Mouse (Mus musculus) heart, embryonic 11.5 days (tissue): Measurements from ENCODE around the gene Pole4. TPM values are rescaled to one million over a fixed set of nuclear protein-coding genes. Genes with fewer than 3 reads are reported as not detected.

Experiments
- ATAC-seq: fragments of 200-750 bp; cut with Nextera tagmentation; replicated peaks from 2 replicates; pipeline ENCODE4 v1.8.0; 2017; ENCODE audit warnings: moderate library complexity; ENCODE audit not compliant: insufficient number of reproducible peaks, low FRiP score, low TSS enrichment
- H3K27ac ChIP-seq: fragments of 300-500 bp; sonication (generic); 2 replicates; pipeline ENCODE4 v1.5.1; 2014; ENCODE audit warnings: mild to moderate bottlenecking, low read depth, low read length
- H3K27me3 ChIP-seq: fragments of 300-500 bp; sonication (generic); 2 replicates; pipeline ENCODE4 v1.6.1; 2014; ENCODE audit warnings: mild to moderate bottlenecking, low read length, mixed read lengths; ENCODE audit not compliant: control insufficient read depth, insufficient read depth
- H3K36me3 ChIP-seq: fragments of 300-500 bp; sonication (generic); 2 replicates; pipeline ENCODE4 v1.6.1; 2014; ENCODE audit warnings: mild to moderate bottlenecking, low read length, moderate library complexity, mixed read lengths; ENCODE audit not compliant: control insufficient read depth, insufficient read depth
- H3K4me1 ChIP-seq: fragments of 300-500 bp; sonication (generic); 2 replicates; pipeline ENCODE4 v1.6.1; 2014; ENCODE audit warnings: low read length; ENCODE audit not compliant: control insufficient read depth, insufficient read depth
- H3K4me2 ChIP-seq: fragments of 300-500 bp; sonication (generic); 2 replicates; pipeline ENCODE4 v1.6.1; 2014; ENCODE audit warnings: mild to moderate bottlenecking, moderate library complexity
- H3K4me3 ChIP-seq: fragments of 300-500 bp; sonication (generic); 2 replicates; pipeline ENCODE4 v1.5.1; 2014; ENCODE audit warnings: low read depth, low read length
- H3K9ac ChIP-seq: fragments of 300-500 bp; sonication (generic); 2 replicates; pipeline ENCODE4 v1.6.1; 2014; ENCODE audit warnings: mild to moderate bottlenecking, low read depth, low read length, moderate library complexity
- H3K9me3 ChIP-seq: fragments of 300-500 bp; sonication (generic); replicated peaks from 2 replicates; pipeline ENCODE4 v1.6.1; 2016; ENCODE audit warnings: low read length; ENCODE audit not compliant: control insufficient read depth
- WGBS: fragments of 180-500 bp; shearing (Covaris S2); extraction: QIAGEN DNeasy Blood & Tissue Kit; methylation state at CpG from one replicate; pipeline ENCODE4 v1.1.7; 2014; ENCODE audit not compliant: insufficient replicate concordance; 5-methylcytosine and 5-hydroxymethylcytosine counted together
- polyA plus RNA-seq: library from polyadenylated mRNA; unstranded; fragments of >200 nt; fragmentation: Nextera tagmentation; extraction: Ambion mirVana; gene quantifications from 2 replicates; pipeline ENCODE4 v1.2.1, GENCODE M21; 2014

The Pole4 gene
- polyA plus RNA-seq, 1 experiment from 2014 or later: 122 TPM

- no peak overlapping the region for H3K4me3 ChIP-seq
- 55% methylated on average over 5 of the region's 5 CpGs for WGBS
- no peak overlapping the region for H3K9ac ChIP-seq
- no peak overlapping the region for H3K27ac ChIP-seq
- no peaks in the 10 kb centered on the region for H3K27me3 ChIP-seq
- H3K9me3 ChIP-seq: no peaks in the 10 kb centered on the region
- H3K36me3 ChIP-seq: peaks cover 7% of the 10 kb centered on the region; the same call in 1 of the 2 replicates
- no peak overlapping the region for H3K4me2 ChIP-seq
- no peak for ATAC-seq
- H3K4me1 ChIP-seq: peaks cover 9% of the 10 kb centered on the region
Measured at GRCm38 (mm10) chr6:82747085-82747484, 41.9 kb upstream of the Pole4 start.

DNA sequence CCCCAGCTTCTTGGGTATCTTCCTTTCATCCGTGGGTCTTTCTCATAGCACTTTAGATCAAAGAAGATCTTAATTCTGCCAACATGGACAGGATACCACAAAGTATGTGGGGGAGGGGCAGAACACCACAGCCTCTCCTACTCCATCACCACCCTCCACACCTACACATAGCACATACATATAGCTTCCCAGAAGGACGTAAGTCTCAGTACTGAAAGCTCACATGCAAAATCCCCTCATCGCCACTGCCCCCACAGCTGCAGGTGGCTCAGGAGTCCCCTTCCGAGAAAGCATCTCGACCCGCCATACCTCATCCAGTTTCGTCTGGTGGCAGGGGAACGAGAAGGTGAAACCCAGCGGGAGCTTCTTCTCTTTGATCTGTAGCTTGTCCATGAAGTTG, 39.4 kb upstream of the Pole4 start:
- Histone ChIP-seq H3K4me1 (peaks cover 5% of the 10 kb centered on the region; the same call in 1 of the 2 replicates), H3K9ac (no peak overlapping the region), H3K27ac (no peak overlapping the region), H3K4me2 (no peak overlapping the region), H3K27me3 (no peaks in the 10 kb centered on the region), H3K4me3 (no peak overlapping the region), H3K36me3 (peaks cover 7% of the 10 kb centered on the region; the same call in 1 of the 2 replicates), H3K9me3 (no peaks in the 10 kb centered on the region)
- WGBS: 89% methylated on average over 9 of the region's 9 CpGs
- ATAC-seq: no peak

DNA sequence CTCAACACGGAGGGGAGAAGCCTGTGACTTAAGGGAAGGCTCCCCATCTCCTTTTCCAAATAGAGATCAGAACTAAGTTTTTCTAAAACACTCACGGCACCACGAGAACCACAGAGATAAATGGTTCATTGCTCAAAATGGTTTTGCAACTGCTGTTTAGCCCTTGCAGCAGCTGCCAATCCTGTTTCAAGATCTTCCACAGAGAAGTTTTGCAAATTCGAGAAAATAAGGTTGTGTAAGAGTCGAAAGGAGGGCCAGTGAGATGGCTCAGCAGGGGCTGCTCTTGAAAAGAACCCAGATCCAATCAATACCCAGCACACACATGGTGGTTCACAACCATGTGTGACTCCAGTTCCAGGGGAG, 36.3 kb upstream of the Pole4 start:
- 77% methylated on average over 5 of the region's 5 CpGs for WGBS
- no peak for ATAC-seq
- Histone ChIP-seq H3K4me1 (peaks cover 5% of the 10 kb centered on the region; the same call in 1 of the 2 replicates), H3K4me2 (no peak overlapping the region), H3K4me3 (no peak overlapping the region), H3K9me3 (no peaks in the 10 kb centered on the region), H3K27ac (no peak overlapping the region), H3K36me3 (0 out of 2 replicates have a peak, but pooled peaks cover 9% of the 10 kb centered on the region), H3K9ac (no peak overlapping the region), H3K27me3 (no peaks in the 10 kb centered on the region)

GRCm38 (mm10) chr6:82740868-82741517, 35.8 kb upstream of the Pole4 start:
- Histone ChIP-seq H3K27ac (no peak overlapping the region), H3K9ac (no peak overlapping the region), H3K36me3 (0 out of 2 replicates have a peak, but pooled peaks cover 9% of the 10 kb centered on the region), H3K4me1 (peaks cover 5% of the 10 kb centered on the region; the same call in 1 of the 2 replicates), H3K4me2 (no peak overlapping the region), H3K27me3 (no peaks in the 10 kb centered on the region), H3K9me3 (no peaks in the 10 kb centered on the region), H3K4me3 (no peak overlapping the region)
- ATAC-seq: no peak
- 48% methylated on average over 8 of the region's 8 CpGs for WGBS

DNA sequence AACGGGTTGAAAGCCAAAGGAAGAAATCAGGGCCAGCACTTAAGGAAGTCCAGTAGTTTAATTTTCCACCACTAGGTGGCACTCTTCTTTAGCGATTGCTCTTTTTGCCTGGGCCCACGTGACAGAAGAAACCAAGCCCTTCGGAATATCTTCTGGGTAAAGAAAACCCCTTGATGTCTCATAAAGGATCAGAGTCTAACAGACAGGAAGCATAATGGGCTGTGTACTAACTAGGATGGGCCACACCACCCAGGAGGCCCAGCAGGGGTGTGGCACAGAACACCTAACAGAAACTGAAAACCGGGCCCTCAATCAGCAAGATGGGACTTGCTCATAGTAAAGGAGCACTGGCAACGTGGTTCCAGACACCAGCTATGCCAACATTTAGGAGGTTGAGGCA, 35.1 kb upstream of the Pole4 start:
- H3K4me1 ChIP-seq: peaks cover 5% of the 10 kb centered on the region; the same call in 1 of the 2 replicates
- H3K9me3 ChIP-seq: no peaks in the 10 kb centered on the region
- 34% methylated on average over 6 of the region's 6 CpGs for WGBS
- no peak overlapping the region for H3K27ac ChIP-seq
- no peak overlapping the region for H3K4me2 ChIP-seq
- H3K9ac ChIP-seq: no peak overlapping the region
- H3K4me3 ChIP-seq: no peak overlapping the region
- no peak for ATAC-seq
- H3K36me3 ChIP-seq: 0 out of 2 replicates have a peak, but pooled peaks cover 9% of the 10 kb centered on the region
- H3K27me3 ChIP-seq: no peaks in the 10 kb centered on the region

GRCm38 (mm10) chr6:82737634-82738540, 32.7 kb upstream of the Pole4 start:
- H3K27ac ChIP-seq: no peak overlapping the region
- H3K4me2 ChIP-seq: no peak overlapping the region
- H3K4me1 ChIP-seq: peaks cover 5% of the 10 kb centered on the region; the same call in 1 of the 2 replicates
- no peak overlapping the region for H3K9ac ChIP-seq
- peaks cover 8% of the 10 kb centered on the region; the same call in 1 of the 2 replicates for H3K36me3 ChIP-seq
- H3K27me3 ChIP-seq: no peaks in the 10 kb centered on the region
- ATAC-seq: no peak; the same call in 1 of the 2 replicates
- no peaks in the 10 kb centered on the region for H3K9me3 ChIP-seq
- no peak overlapping the region for H3K4me3 ChIP-seq
- 83% methylated on average over 27 of the region's 27 CpGs for WGBS

DNA sequence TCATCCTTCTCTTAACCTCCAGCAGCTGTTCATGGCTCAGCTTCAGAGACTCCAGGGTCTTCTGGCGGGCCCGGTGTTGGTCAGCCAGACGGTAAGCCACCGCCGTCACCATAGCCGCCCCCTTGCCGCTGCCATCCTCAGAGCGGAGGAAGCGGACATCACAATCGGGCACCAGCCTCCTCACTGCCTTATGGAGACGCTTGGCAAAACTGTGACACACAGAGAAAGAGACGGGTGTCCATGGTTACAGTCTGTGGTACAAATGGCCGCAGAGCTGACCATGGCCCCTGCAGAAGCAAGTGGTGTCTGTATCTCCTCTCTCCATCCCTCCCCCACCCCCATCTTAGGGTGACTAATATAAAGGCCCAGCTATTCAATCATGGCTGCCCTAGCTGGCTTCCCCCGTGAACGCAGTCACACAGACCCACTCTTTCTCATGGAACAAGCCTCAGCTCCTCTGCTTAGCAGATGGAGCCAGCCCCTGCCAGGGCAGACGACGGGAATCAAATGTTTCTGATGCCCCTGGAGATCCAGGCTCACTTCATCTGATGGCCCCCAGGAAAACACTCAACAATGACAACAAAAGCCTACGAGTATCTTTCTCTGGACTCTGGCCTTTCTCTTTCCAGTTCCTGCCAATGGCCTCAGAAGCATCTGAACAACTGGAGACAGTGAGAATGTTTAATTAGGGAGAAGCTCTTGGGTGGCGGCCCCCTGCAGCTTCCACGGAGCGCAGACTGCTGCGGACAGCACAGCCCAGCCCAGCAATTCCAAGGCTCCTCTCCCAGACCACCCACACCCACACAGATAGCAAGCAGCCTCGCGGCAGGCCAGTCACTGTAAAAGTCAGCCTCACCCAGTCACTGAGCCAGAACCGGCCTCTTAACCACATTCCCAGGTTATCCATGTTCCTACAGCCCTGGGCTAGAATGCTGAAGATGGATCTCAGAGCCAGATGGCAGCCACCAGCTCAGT, 31.7 kb upstream of the Pole4 start:
- Histone ChIP-seq H3K4me2 (no peak overlapping the region), H3K36me3 (peaks cover 10% of the 10 kb centered on the region; the same call in 1 of the 2 replicates)
- no peak for ATAC-seq

GRCm38 (mm10) chr6:82735347-82735746, 30.2 kb upstream of the Pole4 start:
- no peak for ATAC-seq
- no peaks in the 10 kb centered on the region for H3K27me3 ChIP-seq
- H3K4me1 ChIP-seq: no peaks in the 10 kb centered on the region
- H3K36me3 ChIP-seq: peaks cover 21% of the 10 kb centered on the region; the same call in 1 of the 2 replicates
- H3K27ac ChIP-seq: no peak overlapping the region
- H3K9ac ChIP-seq: no peak overlapping the region
- H3K4me3 ChIP-seq: no peak overlapping the region
- 86% methylated on average over 7 of the region's 7 CpGs for WGBS
- no peaks in the 10 kb centered on the region for H3K9me3 ChIP-seq
- H3K4me2 ChIP-seq: no peak overlapping the region

More for the DNA sequence above, 31.7 kb upstream of the Pole4 start:
- 83% methylated on average over 25 of the region's 25 CpGs for WGBS
- H3K27me3 ChIP-seq: no peaks in the 10 kb centered on the region
- H3K4me1 ChIP-seq: peaks cover 5% of the 10 kb centered on the region; the same call in 1 of the 2 replicates
- H3K9me3 ChIP-seq: no peaks in the 10 kb centered on the region
- no peak overlapping the region for H3K9ac ChIP-seq
- H3K4me3 ChIP-seq: no peak overlapping the region
- H3K27ac ChIP-seq: no peak overlapping the region
